Mouse (Mus musculus) embryonic facial prominence, embryonic 14.5 days (tissue): ENCODE results near the gene Col28a1. TPM values are rescaled to one million over a fixed set of nuclear protein-coding genes. Genes with fewer than 3 reads are reported as not detected.
"Not testable (repeated sequence)": the region's sequence is repeated elsewhere in the genome, so short reads cannot be mapped to it uniquely, and the experiment has no call there.

Source experiments
- ATAC-seq: fragments of 200-750 bp; cut with Nextera tagmentation; 2 replicates; pipeline ENCODE4 v1.8.0; 2017; ENCODE audit warnings: low read depth, moderate number of reproducible peaks, moderate TSS enrichment
- DNase-seq: peaks from one replicate; pipeline ENCODE4 v3.0.0-alpha.2; 2015; ENCODE audit warnings: low spot score
- H3K27ac ChIP-seq: fragments of 300-500 bp; sonication (generic); replicated peaks from 2 replicates; pipeline ENCODE4 v1.5.1; 2014; ENCODE audit warnings: low read depth, mild to moderate bottlenecking, low read length, moderate library complexity
- H3K27me3 ChIP-seq: fragments of 300-500 bp; sonication (generic); replicated peaks from 2 replicates; pipeline ENCODE4 v1.6.1; 2014; ENCODE audit warnings: low read length; ENCODE audit not compliant: control insufficient read depth, insufficient read depth
- H3K36me3 ChIP-seq: fragments of 300-500 bp; sonication (generic); 2 replicates; pipeline ENCODE4 v1.6.1; 2014; ENCODE audit warnings: low read length, mixed read lengths; ENCODE audit not compliant: control insufficient read depth, insufficient read depth
- H3K4me1 ChIP-seq: fragments of 300-500 bp; sonication (generic); 2 replicates; pipeline ENCODE4 v1.6.1; 2014; ENCODE audit warnings: antibody characterized with exemption, low read length; ENCODE audit not compliant: control insufficient read depth, insufficient read depth
- H3K4me2 ChIP-seq: fragments of 300-500 bp; sonication (generic); 2 replicates; pipeline ENCODE4 v1.6.1; 2014; ENCODE audit warnings: low read depth, mild to moderate bottlenecking, low read length, moderate library complexity, mixed read lengths
- H3K4me3 ChIP-seq: fragments of 300-500 bp; sonication (generic); 2 replicates; pipeline ENCODE4 v1.5.1; 2014; ENCODE audit warnings: low read depth, mild to moderate bottlenecking, low read length
- H3K9ac ChIP-seq: fragments of 300-500 bp; sonication (generic); 2 replicates; pipeline ENCODE4 v1.6.1; 2014; ENCODE audit warnings: low read depth, mild to moderate bottlenecking, low read length, moderate library complexity, mixed read lengths
- H3K9me3 ChIP-seq: fragments of 300-500 bp; sonication (generic); 2 replicates; pipeline ENCODE4 v1.6.1; 2016; ENCODE audit warnings: low read length; ENCODE audit not compliant: control insufficient read depth
- WGBS: fragments of 180-500 bp; shearing (Covaris S2); extraction: QIAGEN DNeasy Blood & Tissue Kit; methylation state at CpG from one replicate; pipeline ENCODE4 v1.1.7; 2014; 5-methylcytosine and 5-hydroxymethylcytosine counted together
- polyA plus RNA-seq: library from polyadenylated mRNA; unstranded; fragments of >200 nt; fragmentation: Nextera tagmentation; extraction: Ambion mirVana; gene quantifications from 2 replicates; pipeline ENCODE4 v1.2.1, GENCODE M21; 2014

The Col28a1 gene
- polyA plus RNA-seq, 1 experiment from 2014 or later, result 1.1 TPM

- H3K9me3 ChIP-seq, result no peaks in the 10 kb centered on the region
- DNase-seq (no peak), ATAC-seq (no peak)
- H3K36me3 ChIP-seq, result no peaks in the 10 kb centered on the region
- no peaks in the 10 kb centered on the region for H3K4me1 ChIP-seq
- no peak overlapping the region for H3K27ac ChIP-seq
- H3K4me2 ChIP-seq, result no peak overlapping the region
- no peak overlapping the region for H3K4me3 ChIP-seq
- H3K9ac ChIP-seq, result no peak overlapping the region
- 80% methylated on average over 1 of the region's 1 CpGs for WGBS
- H3K27me3 ChIP-seq, result no peaks in the 10 kb centered on the region
Measured at GRCm38 (mm10) chr6:8045825-8046224, 146.6 kb downstream of the Col28a1 start.

- ATAC-seq, result no peak
- Histone ChIP-seq H3K4me2 (no peak overlapping the region), H3K9ac (no peak overlapping the region), H3K9me3 (no peaks in the 10 kb centered on the region), H3K27ac (no peak overlapping the region), H3K27me3 (no peaks in the 10 kb centered on the region), H3K4me1 (no peaks in the 10 kb centered on the region), H3K36me3 (no peaks in the 10 kb centered on the region), H3K4me3 (no peak overlapping the region)
- 75% methylated on average over 4 of the region's 4 CpGs for WGBS
- DNase-seq, result no peak
Measured at GRCm38 (mm10) chr6:8028711-8029110, 163.7 kb downstream of the Col28a1 start.

GRCm38 (mm10) chr6:8025332-8026129 is 166.9 kb downstream of the Col28a1 start:
- no peak for ATAC-seq
- no peaks in the 10 kb centered on the region for H3K27me3 ChIP-seq

GRCm38 (mm10) chr6:8023527-8023926 is 168.9 kb downstream of the Col28a1 start:
- Histone ChIP-seq H3K27ac (no peak overlapping the region), H3K9me3 (no peaks in the 10 kb centered on the region), H3K4me2 (no peak overlapping the region), H3K36me3 (no peaks in the 10 kb centered on the region), H3K27me3 (no peaks in the 10 kb centered on the region), H3K9ac (no peak overlapping the region), H3K4me3 (no peak overlapping the region), H3K4me1 (0 out of 2 replicates have a peak, but pooled peaks cover 3% of the 10 kb centered on the region)
- DNase-seq (no peak), ATAC-seq (no peak)
- WGBS, result 67% methylated on average over 3 of the region's 3 CpGs

More at GRCm38 (mm10) chr6:8025332-8026129, 166.9 kb downstream of the Col28a1 start:
- no peaks in the 10 kb centered on the region for H3K36me3 ChIP-seq
- 0 out of 2 replicates have a peak, but pooled peaks cover 3% of the 10 kb centered on the region for H3K4me1 ChIP-seq
- no peak overlapping the region for H3K9ac ChIP-seq
- H3K4me2 ChIP-seq, result no peak overlapping the region
- WGBS, result 88% methylated on average over 7 of the region's 7 CpGs
- no peaks in the 10 kb centered on the region for H3K9me3 ChIP-seq
- no peak overlapping the region for H3K27ac ChIP-seq
- DNase-seq, result no peak
- H3K4me3 ChIP-seq, result no peak overlapping the region

- ATAC-seq (no peak), DNase-seq (no peak)
- no peak overlapping the region for H3K9ac ChIP-seq
- H3K27ac ChIP-seq, result no peak overlapping the region
- no peak overlapping the region for H3K4me2 ChIP-seq
- H3K4me1 ChIP-seq, result no peaks in the 10 kb centered on the region
- H3K27me3 ChIP-seq, result no peaks in the 10 kb centered on the region
- no peak overlapping the region for H3K4me3 ChIP-seq
- H3K36me3 ChIP-seq, result no peaks in the 10 kb centered on the region
- WGBS, result 78% methylated on average over 4 of the region's 4 CpGs
- no peaks in the 10 kb centered on the region for H3K9me3 ChIP-seq
Measured at GRCm38 (mm10) chr6:7994736-7995135, 197.7 kb downstream of the Col28a1 start.

GRCm38 (mm10) chr6:7983646-7983979 is 208.8 kb downstream of the Col28a1 start:
- peak overlapping the region; percentile 8; the same call in 1 of the 2 replicates for H3K4me3 ChIP-seq
- H3K9me3 ChIP-seq, result no peaks in the 10 kb centered on the region
- H3K36me3 ChIP-seq, result no peaks in the 10 kb centered on the region
- H3K9ac ChIP-seq, result no peak overlapping the region
- DNase-seq (no peak), ATAC-seq (peak; percentile 41; the same call in 1 of the 2 replicates)
- WGBS, result 42% methylated on average over 7 of the region's 7 CpGs
- H3K4me2 ChIP-seq, result peak overlapping the region; percentile 28
- H3K27ac ChIP-seq, result no peak overlapping the region
- H3K27me3 ChIP-seq, result no peaks in the 10 kb centered on the region
- H3K4me1 ChIP-seq, result no peaks in the 10 kb centered on the region

GRCm38 (mm10) chr6:7982958-7983645 is 209.3 kb downstream of the Col28a1 start:
- ATAC-seq, result peak; percentile 65; the same call in 1 of the 2 replicates
- H3K4me2 ChIP-seq, result peak overlapping the region; percentile 28
- WGBS, result 62% methylated on average over 31 of the region's 32 CpGs
- H3K27me3 ChIP-seq, H3K27ac ChIP-seq, H3K9me3 ChIP-seq, DNase-seq, H3K36me3 ChIP-seq, H3K4me1 ChIP-seq, H3K9ac ChIP-seq: not testable (repeated sequence)
- H3K4me3 ChIP-seq, result peak overlapping the region; percentile 8

- no peak overlapping the region for H3K9ac ChIP-seq
- no peak overlapping the region for H3K4me3 ChIP-seq
- no peaks in the 10 kb centered on the region for H3K36me3 ChIP-seq
- ATAC-seq (no peak), DNase-seq (peak; percentile 24)
- H3K27me3 ChIP-seq, result no peaks in the 10 kb centered on the region
- WGBS, result 45% methylated on average over 5 of the region's 5 CpGs
- 0 out of 2 replicates have a peak, but pooled peaks cover 7% of the 10 kb centered on the region for H3K9me3 ChIP-seq
- H3K4me2 ChIP-seq, result no peak overlapping the region
- H3K27ac ChIP-seq, result no peak overlapping the region
- peaks cover under 1% of the 10 kb centered on the region; the same call in 1 of the 2 replicates for H3K4me1 ChIP-seq
Measured at GRCm38 (mm10) chr6:7971020-7971760, 221.2 kb downstream of the Col28a1 start.
